Mouse (Mus musculus) thymus, postnatal 4 days (tissue): Measurements from ENCODE around the gene Hoxd11.

ENCODE experiments used
- DNase-seq: peaks from one replicate; pipeline ENCODE4 v3.0.0; 2021

Gene Hoxd11

DNA sequence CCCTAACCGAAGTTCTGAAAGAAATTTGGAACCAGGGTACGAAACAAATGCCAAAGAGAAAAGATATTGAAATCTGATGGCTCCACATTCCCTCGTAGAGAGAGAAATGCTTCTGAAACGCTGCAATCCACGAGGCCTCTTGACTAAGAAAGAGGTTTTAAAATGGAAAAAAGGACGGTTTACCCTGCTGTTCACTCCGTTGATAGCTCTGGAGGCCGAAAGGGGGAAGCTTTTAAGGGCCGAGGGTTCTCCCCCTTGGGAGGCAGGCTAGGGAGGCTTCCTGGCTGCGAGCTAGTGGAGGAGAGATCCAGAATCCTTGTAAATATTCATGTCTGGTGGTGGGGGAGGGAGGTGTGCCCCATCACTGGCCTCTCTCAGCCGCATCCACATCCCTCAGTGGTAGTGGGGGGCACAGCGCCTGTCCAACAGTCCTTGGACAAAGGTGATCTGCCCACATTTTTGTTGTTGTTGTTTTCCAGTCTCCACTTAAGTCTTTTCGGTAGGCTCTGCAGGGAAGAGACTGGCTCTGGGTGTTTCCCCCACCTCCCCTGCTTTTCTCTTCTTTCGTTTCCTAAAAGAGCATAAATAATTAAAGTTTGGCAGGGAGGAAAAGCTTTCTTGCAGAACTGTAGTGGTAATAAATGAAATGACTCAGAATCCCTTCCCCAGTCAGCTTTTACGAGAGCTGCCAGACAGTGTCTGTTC, at the start of gene Hoxd11:
Hoxd11 (plus strand) TSS at position 667 of the 705 bp plus-strand sequence.
- no peak for DNase-seq

- no peak for DNase-seq
Measured at GRCm38 (mm10) chr2:74635412-74635811, 43.9 kb upstream of the Hoxd11 start.

GRCm38 (mm10) chr2:74642431-74642830, 36.9 kb upstream of the Hoxd11 start:
- DNase-seq = no peak

- no peak for DNase-seq
Measured at GRCm38 (mm10) chr2:74645631-74646030, 33.7 kb upstream of the Hoxd11 start.

DNA sequence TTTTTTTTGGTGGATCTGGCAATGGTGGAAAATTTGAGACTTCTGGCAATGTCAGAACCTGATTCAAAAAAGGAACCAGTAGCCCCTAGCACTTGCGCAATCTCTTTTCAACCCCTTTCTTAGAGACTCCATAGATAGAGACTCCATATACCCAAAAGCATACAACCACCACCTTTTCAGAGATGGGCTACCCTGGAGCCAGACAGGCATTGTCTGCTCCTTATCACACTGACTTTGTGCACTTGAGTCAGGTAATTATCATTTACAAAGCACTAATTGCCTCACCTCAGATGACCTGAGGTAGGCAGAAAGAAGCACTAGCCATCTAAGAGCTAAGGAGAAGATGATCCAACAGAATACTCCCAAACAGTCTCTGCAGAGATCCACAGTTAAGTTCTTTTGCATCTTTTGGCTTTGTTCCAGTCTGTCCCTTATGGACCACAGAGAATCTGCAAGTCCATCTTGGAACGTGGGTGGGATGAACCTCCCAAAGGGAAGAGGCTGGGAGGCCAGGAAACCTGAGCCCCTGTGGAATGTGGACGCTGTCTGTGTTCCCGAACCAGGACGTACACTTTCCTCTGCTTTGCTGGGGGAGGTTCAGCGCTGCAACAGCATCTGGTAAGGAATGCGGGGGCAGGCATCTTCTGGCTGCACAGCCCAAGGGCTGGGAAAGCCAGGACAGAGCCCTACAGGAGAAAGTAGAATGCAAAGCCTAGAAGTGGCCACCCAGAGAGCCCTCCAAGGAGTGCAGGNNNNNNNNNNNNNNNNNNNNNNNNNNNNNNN, 32.1 kb upstream of the Hoxd11 start:
- DNase-seq = no peak

DNA sequence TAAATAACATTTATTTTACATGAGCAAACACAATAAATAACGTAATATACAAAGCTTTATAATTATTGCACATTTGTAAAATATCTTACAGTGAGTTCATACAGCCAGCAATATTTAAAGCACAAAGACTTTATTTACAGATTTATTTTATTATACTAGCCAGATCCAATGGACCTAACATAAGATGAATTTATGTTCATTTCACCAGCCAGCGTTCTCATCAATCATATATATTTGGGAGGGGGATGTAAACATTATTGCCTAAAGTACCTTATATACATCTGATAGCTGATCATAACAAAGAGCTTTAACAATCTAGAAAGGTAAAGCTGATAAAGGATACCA, 26.4 kb upstream of the Hoxd11 start:
- no peak for DNase-seq

DNA sequence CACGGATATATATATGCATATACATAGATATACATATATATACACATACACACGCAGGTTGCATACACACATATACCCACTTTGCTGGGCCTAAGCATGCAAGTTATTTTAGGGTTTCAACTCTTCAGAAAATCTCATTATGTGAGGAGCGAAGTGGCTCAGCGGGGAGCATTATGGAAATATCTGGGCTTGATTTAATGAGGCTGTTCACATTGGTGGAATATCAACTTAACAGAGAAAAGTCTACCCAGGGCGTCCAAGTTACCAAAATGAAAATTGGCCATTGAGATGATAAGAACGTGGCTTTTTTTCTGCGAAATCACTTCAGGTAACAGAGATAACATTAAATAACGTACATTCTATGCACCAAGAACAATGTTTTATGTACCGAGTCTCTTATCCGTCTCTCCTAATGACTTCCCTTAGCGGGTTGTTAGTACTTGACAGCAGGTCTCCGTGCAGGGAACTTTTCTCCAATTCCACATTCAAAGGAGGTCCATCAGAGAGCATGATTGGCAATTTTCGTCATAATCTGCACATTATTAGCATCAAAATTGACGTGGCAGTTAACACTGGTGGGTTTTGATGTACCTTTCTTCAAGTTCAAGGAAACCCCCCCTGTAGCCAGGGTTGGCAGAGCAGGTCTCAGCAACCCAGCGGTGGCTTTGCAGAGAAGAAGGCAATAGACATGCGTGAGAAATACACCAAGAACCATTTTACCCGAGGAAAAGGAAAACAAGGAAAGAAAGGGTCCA, 25.4 kb upstream of the Hoxd11 start:
- no peak for DNase-seq

GRCm38 (mm10) chr2:74654743-74655419, 24.5 kb upstream of the Hoxd11 start:
- DNase-seq = no peak

- peak; percentile 68 for DNase-seq
Measured at GRCm38 (mm10) chr2:74655420-74655781, 24.0 kb upstream of the Hoxd11 start.

DNA sequence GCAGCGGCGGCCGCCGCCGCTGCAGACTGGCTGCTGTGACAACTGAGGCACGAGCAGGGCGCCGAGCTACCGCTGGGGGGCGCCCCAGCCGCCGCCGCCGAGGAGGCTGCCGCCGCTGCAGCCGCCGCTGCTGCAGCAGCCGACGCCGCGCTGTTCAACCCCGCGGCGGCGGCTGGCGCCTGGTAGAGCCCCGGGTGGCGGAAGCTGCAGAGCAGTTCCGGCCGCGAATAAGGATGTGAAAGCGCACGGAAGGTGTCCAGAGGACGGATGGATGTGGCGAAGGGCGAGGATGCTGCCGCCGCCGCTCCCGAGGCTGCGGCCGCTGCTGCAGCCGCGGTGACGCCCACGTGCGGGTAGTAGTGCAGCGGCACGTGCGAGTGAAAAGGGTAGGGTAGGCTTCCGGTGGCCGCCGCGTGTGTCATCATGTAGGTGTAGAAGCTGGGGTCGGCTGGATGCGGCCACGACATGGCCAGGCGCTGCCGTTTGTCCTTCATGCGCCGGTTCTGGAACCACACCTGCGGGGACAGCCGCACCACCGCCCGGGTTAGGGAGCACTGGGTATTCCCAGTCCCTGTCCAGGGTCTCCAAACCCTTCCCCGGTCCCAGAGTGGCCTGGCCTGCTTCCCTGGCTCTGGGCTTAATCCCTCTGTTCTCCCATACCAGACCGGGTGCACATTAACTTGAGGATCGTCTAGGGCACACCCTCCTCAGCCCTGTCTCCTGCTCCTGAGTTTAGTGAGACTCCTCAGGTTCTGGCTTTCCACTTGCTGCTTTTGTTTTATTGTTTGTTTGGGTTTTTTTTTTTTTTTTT, 23.3 kb upstream of the Hoxd11 start:
- DNase-seq = peak; percentile 60

DNA sequence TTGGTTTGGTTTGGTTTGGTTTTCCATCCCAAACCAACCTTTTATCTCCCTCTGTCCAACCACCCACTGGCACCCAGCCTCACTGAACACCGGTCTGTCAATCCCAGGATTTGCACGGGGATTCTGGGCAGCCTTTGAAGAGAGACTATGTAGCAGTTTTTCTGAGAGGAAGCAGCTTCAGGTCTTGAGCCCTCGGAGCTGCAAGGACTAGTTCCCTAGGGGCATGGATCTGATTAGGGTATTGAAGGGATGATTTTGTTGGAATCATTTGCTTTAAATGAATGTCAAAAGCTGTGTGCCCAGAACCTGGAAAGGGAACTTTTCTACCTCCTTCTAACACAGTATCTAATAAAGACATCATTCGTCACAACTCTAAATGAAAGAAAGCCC, 22.7 kb upstream of the Hoxd11 start:
- no peak for DNase-seq

DNA sequence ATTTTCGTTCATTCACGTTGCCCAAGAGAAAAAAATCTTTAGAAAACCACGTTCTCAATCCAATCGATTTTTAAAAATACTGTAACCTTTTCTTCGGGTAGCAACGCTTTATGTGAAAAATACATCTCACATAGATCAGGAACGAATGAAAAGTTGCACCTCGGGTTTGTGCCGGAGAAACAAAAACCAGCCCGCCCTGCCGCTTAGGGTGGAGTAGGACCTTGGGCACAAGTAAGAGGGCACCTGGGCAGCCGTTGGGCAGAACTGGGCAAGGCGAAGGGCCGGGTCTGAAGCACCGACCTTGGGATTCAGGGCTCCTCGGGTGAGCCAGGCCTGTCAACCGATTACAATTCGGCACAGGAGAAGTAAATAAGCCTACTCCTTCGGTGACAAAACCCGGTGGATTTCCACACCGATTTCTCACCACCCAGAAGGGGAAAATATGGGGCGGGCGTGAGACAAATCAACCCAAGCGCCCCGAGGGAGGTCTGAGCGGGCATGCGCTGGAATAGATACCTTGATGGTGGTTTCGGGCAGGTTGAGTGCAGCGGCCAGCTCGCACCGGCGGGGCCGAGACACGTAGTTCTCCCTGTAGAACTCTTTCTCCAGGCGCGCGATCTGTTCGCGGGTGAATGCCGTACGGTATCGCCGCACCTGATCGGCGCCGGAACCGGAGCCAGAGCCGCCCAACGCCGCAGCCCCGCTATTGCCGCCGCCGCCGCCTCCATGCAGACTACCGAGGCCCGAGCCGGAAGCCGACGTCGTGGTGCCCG, 21.9 kb upstream of the Hoxd11 start:
- DNase-seq = peak; percentile 66

- DNase-seq = no peak
Measured at GRCm38 (mm10) chr2:74658024-74658666, 21.2 kb upstream of the Hoxd11 start.

DNA sequence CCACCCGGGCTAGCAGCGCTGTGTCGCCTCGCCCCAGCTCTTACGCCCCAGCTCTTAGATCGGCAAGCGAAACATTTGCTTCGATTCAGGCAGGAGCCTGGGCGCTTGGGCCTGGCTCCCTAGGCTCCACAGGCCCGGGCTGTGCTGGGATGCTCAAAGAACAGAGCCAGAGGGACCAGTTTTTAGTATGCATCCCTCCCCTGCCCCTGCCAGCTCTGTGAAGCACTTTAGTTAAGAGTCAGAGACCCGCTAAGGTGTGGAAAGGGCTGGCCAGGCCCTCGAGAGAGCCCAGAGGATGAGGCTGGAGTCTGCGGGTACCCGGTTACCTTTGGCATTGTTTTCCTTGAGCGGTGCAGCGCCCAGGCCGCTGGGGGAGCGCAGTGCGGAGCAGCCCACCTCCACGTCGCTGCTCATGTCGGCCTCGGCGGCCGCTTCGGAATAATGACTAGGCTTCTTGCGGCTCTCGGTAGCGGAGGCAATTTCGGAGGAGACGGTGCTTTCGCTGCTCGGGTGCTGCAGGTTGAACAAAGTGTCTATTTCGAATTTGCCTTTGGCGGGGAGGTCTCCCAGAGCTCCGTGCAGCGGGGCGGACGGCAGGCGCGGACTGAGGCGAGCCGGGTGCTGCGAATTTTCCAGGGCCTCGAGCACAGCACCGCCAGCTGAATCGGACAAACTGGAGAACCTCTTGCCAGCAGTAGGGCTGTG, 20.5 kb upstream of the Hoxd11 start:
- no peak for DNase-seq

DNA sequence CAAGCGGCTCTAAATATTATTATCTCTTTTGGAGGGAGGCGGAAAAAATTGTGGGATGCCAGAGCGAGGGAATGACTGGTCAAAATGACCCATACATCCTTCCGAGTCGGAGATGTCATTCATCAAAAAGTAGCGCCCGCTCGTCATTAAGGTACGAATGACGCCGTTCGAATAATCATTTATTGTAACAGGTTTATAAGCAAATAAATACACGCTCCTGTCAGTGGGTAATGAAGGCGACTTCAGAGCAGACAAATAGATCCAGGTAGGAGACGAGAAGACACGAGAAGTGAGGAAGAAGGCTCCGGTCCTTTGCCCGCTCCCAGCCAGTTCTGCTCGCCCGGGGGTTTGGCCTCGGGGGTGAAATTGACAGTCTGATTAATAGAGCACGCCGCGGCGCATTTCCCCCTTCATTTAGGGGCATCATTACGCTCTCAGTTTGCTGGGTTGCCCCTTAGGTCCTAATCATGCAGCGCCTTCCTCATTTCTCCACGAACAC, 19.8 kb upstream of the Hoxd11 start, which contains the start of gene Evx2:
Evx2 (minus strand) TSS at position 51 of the 499 bp plus-strand sequence.
- no peak for DNase-seq

GRCm38 (mm10) chr2:74660421-74661375, 18.7 kb upstream of the Hoxd11 start:
- no peak for DNase-seq

DNA sequence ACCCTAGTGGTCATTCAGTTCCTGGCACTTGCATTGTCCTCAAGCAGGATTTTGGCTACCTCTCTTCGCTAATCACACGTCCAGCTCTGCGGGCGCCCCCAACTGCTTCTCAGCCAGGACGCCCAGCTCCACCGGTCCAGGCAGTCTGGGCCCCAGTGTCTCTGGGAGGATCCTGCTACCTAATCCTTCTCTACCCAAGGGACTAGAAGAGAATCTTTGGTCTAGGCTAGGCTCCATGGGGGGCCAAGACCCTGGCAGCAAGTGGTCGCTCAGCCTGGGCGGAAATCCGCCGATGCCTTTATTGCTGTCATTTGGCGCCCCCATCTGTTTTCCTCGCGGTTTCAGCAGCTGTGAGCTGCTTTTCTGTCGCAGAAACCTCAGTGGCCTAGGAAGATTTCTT, 17.7 kb upstream of the Hoxd11 start:
- peak; percentile 62 for DNase-seq

- DNase-seq = peak; percentile 61
Measured at GRCm38 (mm10) chr2:74663291-74663925, 15.9 kb upstream of the Hoxd11 start.
